Mouse (Mus musculus) intestine, embryonic 15.5 days (tissue): ENCODE measurements around the gene Ptpn1. TPM values are rescaled to one million over a fixed set of nuclear protein-coding genes. Genes with fewer than 3 reads are reported as not detected.

Experiments
- ATAC-seq: fragments of 200-750 bp; cut with Nextera tagmentation; 2 replicates; pipeline ENCODE4 v1.8.0; 2017; ENCODE audit warnings: moderate TSS enrichment, moderate library complexity
- H3K27ac ChIP-seq: fragments of 300-500 bp; sonication (generic); 2 replicates; pipeline ENCODE4 v1.5.1; 2015; ENCODE audit warnings: mild to moderate bottlenecking, inconsistent platforms
- H3K27me3 ChIP-seq: fragments of 300-500 bp; sonication (generic); replicated peaks from 2 replicates; pipeline ENCODE4 v1.6.1; 2015; ENCODE audit warnings: inconsistent platforms
- H3K36me3 ChIP-seq: fragments of 300-500 bp; sonication (generic); 2 replicates; pipeline ENCODE4 v1.6.1; 2015; ENCODE audit warnings: inconsistent platforms
- H3K4me1 ChIP-seq: fragments of 300-500 bp; sonication (generic); replicated peaks from 2 replicates; pipeline ENCODE4 v1.6.1; 2015; ENCODE audit warnings: inconsistent platforms
- H3K4me2 ChIP-seq: fragments of 300-500 bp; sonication (generic); replicated peaks from 2 replicates; pipeline ENCODE4 v1.6.1; 2015; ENCODE audit warnings: mild to moderate bottlenecking, inconsistent platforms
- H3K4me3 ChIP-seq: fragments of 300-500 bp; sonication (generic); replicated peaks from 2 replicates; pipeline ENCODE4 v1.5.1; 2015; ENCODE audit warnings: inconsistent platforms
- H3K9ac ChIP-seq: fragments of 300-500 bp; sonication (generic); 2 replicates; pipeline ENCODE4 v1.6.1; 2015; ENCODE audit warnings: inconsistent platforms
- H3K9me3 ChIP-seq: fragments of 300-500 bp; sonication (generic); 2 replicates; pipeline ENCODE4 v1.6.1; 2016; ENCODE audit warnings: inconsistent platforms
- WGBS: fragments of 180-500 bp; shearing (Covaris S2); methylation state at CpG from one replicate; pipeline ENCODE4 v1.1.7; 2015; 5-methylcytosine and 5-hydroxymethylcytosine counted together
- polyA plus RNA-seq: library from polyadenylated mRNA; unstranded; fragments of >200 nt; fragmentation: Nextera tagmentation; extraction: Ambion mirVana; gene quantifications from 2 replicates; pipeline ENCODE4 v1.2.1, GENCODE M21; 2015

Ptpn1 gene
- polyA plus RNA-seq, 1 experiment from 2014 or later: 54.2 TPM

DNA sequence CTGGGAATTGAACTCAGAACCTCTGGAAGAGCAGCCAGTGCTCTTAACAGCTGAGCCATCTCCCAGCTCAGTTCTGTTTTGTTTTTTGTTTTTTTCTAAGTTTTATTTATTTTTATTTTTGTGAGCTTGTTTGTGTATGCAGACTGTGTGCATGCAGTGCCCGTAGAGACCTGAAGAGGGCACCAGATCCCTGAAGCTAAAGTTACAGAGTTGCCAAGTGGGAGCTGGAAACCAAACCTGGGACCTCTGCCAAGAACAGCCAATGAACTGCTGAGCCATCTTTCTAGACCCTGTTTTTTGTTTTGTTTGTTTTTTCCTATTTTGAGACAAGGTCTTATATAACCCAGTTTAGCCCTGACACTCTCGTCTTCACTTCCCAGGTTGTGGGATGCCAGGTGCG lies 96.5 kb downstream of the Ptpn1 start:
- WGBS: 95% methylated on average over 3 of the region's 3 CpGs
- Histone ChIP-seq H3K27ac (no peak overlapping the region), H3K36me3 (no peaks in the 10 kb centered on the region), H3K9ac (no peak overlapping the region), H3K27me3 (no peaks in the 10 kb centered on the region), H3K9me3 (no peaks in the 10 kb centered on the region), H3K4me1 (peaks cover 29% of the 10 kb centered on the region), H3K4me3 (no peak overlapping the region), H3K4me2 (no peak overlapping the region)
- no peak for ATAC-seq

Other genes with a start within 250 kb of the Ptpn1 start
- 22.5 and 24.3 TPM in 2 replicates for gene Cebpb, start 243.1 kb upstream of the Ptpn1 start, polyA plus RNA-seq
- 35.1 and 38.6 TPM in 2 replicates for gene Tmem189, start 242.2 kb upstream of the Ptpn1 start, polyA plus RNA-seq
- gene Ripor3, start 78.6 kb downstream of the Ptpn1 start, polyA plus RNA-seq: 3.7 and 4.2 TPM in 2 replicates
- gene Pard6b, start 148.9 kb downstream of the Ptpn1 start, polyA plus RNA-seq: 16.9 and 17.4 TPM in 2 replicates